Mouse (Mus musculus): ENCODE data around the gene Slc15a1. TPM values are rescaled to one million over a fixed set of nuclear protein-coding genes. Genes with fewer than 3 reads are reported as not detected.

Slc15a1 gene
- polyA plus RNA-seq, 1 experiment from 2014 or later = not detected

DNA sequence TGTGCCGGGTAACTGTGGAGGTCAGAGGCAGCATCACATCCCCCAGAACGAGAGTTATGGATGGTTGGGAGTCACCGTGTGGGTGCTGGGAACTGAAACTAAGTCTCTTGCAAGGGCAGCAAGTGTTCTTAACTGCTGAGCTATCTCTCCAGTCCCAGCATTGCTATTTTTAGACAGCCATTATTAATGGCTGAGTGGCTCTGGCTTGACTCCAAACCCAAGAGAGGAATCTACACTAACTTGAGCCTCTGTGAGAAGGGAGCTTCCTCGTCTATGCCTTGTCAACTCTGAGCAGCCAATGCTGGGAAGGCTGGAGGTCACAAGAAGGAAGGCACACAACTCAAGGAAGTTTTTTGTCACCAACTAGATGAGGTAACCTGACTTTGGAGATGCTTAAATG lies 16.7 kb upstream of the Slc15a1 start:
- no peak for ATAC-seq (replicated peaks)
- no peak overlapping the region for H3K4me3 ChIP-seq

GRCm38 (mm10) chr14:121516881-121517280 lies 11.8 kb upstream of the Slc15a1 start:
- Histone ChIP-seq H3K4me3 (no peak overlapping the region), H3K9ac (replicated peaks) (no peak overlapping the region), H3K36me3 (no peaks in the 10 kb centered on the region), H3K27me3 (no peaks in the 10 kb centered on the region), H3K27ac (replicated peaks) (no peak overlapping the region), H3K4me2 (replicated peaks) (no peak overlapping the region), H3K9me3 (no peaks in the 10 kb centered on the region), H3K4me1 (no peaks in the 10 kb centered on the region)
- no peak for ATAC-seq (replicated peaks)
- WGBS = 91% methylated on average over 5 of the region's 5 CpGs

More for the DNA sequence above, 16.7 kb upstream of the Slc15a1 start:
- Histone ChIP-seq H3K36me3 (no peaks in the 10 kb centered on the region), H3K9ac (replicated peaks) (no peak overlapping the region), H3K27ac (replicated peaks) (no peak overlapping the region), H3K27me3 (no peaks in the 10 kb centered on the region), H3K9me3 (no peaks in the 10 kb centered on the region), H3K4me1 (no peaks in the 10 kb centered on the region), H3K4me2 (replicated peaks) (no peak overlapping the region)
- WGBS = 72% methylated on average over 4 of the region's 4 CpGs

DNA sequence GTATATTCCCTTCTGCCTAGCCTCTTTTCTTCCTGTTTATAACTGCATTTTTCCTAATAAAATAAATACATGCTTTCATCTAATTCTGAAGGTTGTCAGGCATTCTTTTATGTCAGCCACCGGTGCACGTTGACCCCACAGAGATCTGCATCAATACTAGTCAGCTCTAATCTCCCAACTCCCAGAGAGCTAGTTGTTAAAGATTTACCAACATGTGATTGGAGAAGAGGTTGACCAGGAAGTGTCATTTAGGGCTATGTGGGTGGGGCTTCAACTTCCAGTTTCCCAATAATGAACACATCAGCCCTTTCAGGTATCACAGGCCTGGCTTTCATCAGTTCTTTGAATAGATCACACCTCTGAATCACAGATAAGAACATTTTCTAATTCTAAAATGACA lies 3.9 kb upstream of the Slc15a1 start:
- ATAC-seq (replicated peaks) = no peak
- no peaks in the 10 kb centered on the region for H3K36me3 ChIP-seq
- no peak overlapping the region for H3K4me3 ChIP-seq
- no peak overlapping the region for H3K9ac ChIP-seq (replicated peaks)
- H3K4me1 ChIP-seq = no peaks in the 10 kb centered on the region
- H3K9me3 ChIP-seq = no peaks in the 10 kb centered on the region
- H3K4me2 ChIP-seq (replicated peaks) = no peak overlapping the region
- WGBS = 86% methylated on average over 2 of the region's 2 CpGs
- peaks cover 25% of the 10 kb centered on the region for H3K27me3 ChIP-seq
- no peak overlapping the region for H3K27ac ChIP-seq (replicated peaks)

- Histone ChIP-seq H3K4me3 (no peak overlapping the region), H3K9me3 (no peaks in the 10 kb centered on the region), H3K27me3 (peaks cover 25% of the 10 kb centered on the region), H3K9ac (replicated peaks) (no peak overlapping the region), H3K4me2 (replicated peaks) (no peak overlapping the region), H3K27ac (replicated peaks) (no peak overlapping the region), H3K4me1 (no peaks in the 10 kb centered on the region), H3K36me3 (no peaks in the 10 kb centered on the region)
- WGBS = 15% methylated on average over 6 of the region's 6 CpGs
- ATAC-seq (replicated peaks) = no peak
These were observed 1.3 kb upstream of the Slc15a1 start for GRCm38 (mm10) chr14:121506336-121506735.

DNA sequence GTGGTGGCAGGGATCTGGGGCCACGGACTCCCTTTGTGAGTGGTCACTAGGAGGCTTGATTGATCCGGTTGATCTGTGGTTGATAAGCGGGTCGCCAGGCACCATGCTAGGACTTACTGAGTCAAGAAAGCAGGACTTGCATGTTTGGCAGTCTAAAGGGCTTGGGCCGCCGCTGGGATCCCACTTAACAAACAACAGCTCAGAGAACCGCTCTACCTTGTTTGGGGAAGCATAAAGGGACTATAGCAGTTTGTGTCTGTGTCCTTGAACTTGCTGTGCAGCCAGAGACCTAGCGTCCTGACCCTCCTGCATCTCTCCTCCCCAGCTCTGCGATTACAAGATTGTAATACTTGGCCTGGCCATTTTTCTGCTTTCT lies 421 bp upstream of the Slc15a1 start:
- no peaks in the 10 kb centered on the region for H3K4me1 ChIP-seq
- H3K4me3 ChIP-seq = no peak overlapping the region
- no peaks in the 10 kb centered on the region for H3K36me3 ChIP-seq
- no peak overlapping the region for H3K27ac ChIP-seq (replicated peaks)
- peaks cover 25% of the 10 kb centered on the region for H3K27me3 ChIP-seq
- 19% methylated on average over 9 of the region's 9 CpGs for WGBS
- H3K4me2 ChIP-seq (replicated peaks) = no peak overlapping the region
- no peaks in the 10 kb centered on the region for H3K9me3 ChIP-seq
- no peak overlapping the region for H3K9ac ChIP-seq (replicated peaks)
- no peak for ATAC-seq (replicated peaks)

DNA sequence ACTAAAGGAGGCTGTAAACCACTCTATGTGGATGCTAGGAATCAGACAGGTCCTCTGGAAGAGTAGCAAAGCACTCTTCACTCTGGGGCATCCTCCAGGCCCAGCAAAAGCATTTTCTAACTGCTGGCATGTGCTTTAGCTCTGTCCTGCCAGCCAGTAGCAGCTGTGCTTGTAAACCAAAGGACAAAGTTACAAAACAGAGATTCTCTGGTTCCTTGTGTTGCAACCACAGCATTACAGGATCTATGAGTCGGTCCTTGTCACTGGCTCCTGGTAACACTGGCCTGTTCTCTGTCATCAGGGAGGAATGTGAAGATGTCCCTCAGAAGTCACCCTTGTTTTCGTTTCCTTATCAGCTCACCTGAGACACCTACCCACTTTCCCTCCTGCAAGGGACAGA lies 4.5 kb downstream of the Slc15a1 start:
- H3K9me3 ChIP-seq = no peaks in the 10 kb centered on the region
- WGBS = 83% methylated on average over 2 of the region's 2 CpGs
- ATAC-seq (replicated peaks) = no peak
- H3K27me3 ChIP-seq = peaks cover 17% of the 10 kb centered on the region
- H3K27ac ChIP-seq (replicated peaks) = no peak overlapping the region
- no peak overlapping the region for H3K4me3 ChIP-seq
- no peaks in the 10 kb centered on the region for H3K4me1 ChIP-seq
- no peaks in the 10 kb centered on the region for H3K36me3 ChIP-seq
- H3K9ac ChIP-seq (replicated peaks) = no peak overlapping the region
- no peak overlapping the region for H3K4me2 ChIP-seq (replicated peaks)

DNA sequence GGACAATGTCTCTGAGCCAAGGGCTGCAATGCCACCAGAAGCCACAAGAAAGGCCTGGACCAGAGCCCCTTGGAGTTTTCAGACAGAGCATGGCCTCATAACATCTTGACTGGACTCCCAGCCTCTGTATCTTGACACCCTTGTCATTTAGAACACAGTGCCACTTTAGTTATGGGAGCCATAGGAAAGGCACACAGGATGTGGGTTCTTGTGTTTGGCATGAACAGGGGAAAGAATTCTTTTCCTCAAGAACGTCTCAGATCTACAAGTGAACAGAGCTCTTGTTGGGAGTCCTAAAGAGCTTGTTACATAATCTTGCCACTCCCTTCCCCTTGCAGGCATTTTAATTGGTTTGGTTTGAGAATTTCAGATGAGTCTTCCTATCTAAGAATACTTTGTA lies 5.3 kb downstream of the Slc15a1 start:
- no peak for ATAC-seq (replicated peaks)
- Histone ChIP-seq H3K4me1 (no peaks in the 10 kb centered on the region), H3K4me2 (replicated peaks) (no peak overlapping the region), H3K4me3 (no peak overlapping the region), H3K27me3 (peaks cover 9% of the 10 kb centered on the region; the same call in 1 of the 2 replicates), H3K9me3 (no peaks in the 10 kb centered on the region), H3K9ac (replicated peaks) (no peak overlapping the region), H3K36me3 (no peaks in the 10 kb centered on the region), H3K27ac (replicated peaks) (no peak overlapping the region)
- WGBS = 66% methylated on average over 1 of the region's 1 CpGs

DNA sequence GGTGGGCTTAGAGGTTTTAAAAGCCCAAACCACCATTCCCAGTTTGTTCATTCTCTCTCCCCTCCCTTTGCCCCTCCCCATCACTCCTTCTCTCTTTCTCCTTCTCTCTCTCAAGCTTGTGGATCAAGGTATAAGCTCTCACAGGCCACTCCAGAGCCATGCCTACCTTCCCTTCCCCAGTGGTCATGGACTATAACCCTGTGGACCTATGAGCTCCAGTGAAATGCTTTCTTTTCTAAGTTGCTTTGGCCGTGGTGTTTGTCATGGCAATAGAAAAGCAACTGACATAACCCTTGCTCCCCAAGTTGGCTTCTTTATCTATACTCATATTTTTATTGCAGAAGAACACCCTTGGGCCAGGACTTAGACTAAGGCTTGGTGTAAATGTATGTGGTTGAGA lies 7.3 kb downstream of the Slc15a1 start:
- ATAC-seq (replicated peaks) = no peak
- no peaks in the 10 kb centered on the region for H3K9me3 ChIP-seq
- H3K27me3 ChIP-seq = no peaks in the 10 kb centered on the region
- no peak overlapping the region for H3K27ac ChIP-seq (replicated peaks)
- H3K4me3 ChIP-seq = no peak overlapping the region
- WGBS = 86% methylated on average over 1 of the region's 1 CpGs
- H3K9ac ChIP-seq (replicated peaks) = no peak overlapping the region
- no peaks in the 10 kb centered on the region for H3K4me1 ChIP-seq
- no peaks in the 10 kb centered on the region for H3K36me3 ChIP-seq
- no peak overlapping the region for H3K4me2 ChIP-seq (replicated peaks)

GRCm38 (mm10) chr14:121495741-121496140 lies 9.3 kb downstream of the Slc15a1 start:
- WGBS = 87% methylated on average over 4 of the region's 4 CpGs
- Histone ChIP-seq H3K4me3 (no peak overlapping the region), H3K9me3 (no peaks in the 10 kb centered on the region), H3K36me3 (no peaks in the 10 kb centered on the region), H3K27ac (replicated peaks) (no peak overlapping the region), H3K4me1 (no peaks in the 10 kb centered on the region), H3K27me3 (no peaks in the 10 kb centered on the region), H3K9ac (replicated peaks) (no peak overlapping the region), H3K4me2 (replicated peaks) (no peak overlapping the region)
- ATAC-seq (replicated peaks) = no peak

DNA sequence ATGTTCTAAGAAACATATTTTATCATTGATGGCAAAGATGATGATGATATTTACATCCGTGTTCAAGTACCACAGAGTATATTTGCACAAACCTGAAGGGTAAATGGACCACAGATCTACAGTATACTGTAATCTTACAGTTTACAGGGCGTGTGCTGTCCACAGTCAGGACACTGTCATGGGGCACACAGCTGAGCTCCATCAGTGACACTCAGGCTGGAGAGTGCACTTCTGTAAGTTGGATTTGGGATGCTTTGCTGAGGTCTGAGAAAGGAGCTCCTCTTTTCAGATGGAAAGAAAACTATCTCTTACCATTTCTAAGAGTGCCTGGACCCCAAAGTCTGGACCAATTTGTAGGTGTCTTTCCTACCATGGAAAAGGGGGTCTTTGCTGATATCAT lies 9.9 kb downstream of the Slc15a1 start:
- Histone ChIP-seq H3K4me1 (no peaks in the 10 kb centered on the region), H3K27ac (replicated peaks) (no peak overlapping the region), H3K4me3 (no peak overlapping the region), H3K9ac (replicated peaks) (no peak overlapping the region), H3K9me3 (no peaks in the 10 kb centered on the region), H3K4me2 (replicated peaks) (no peak overlapping the region), H3K36me3 (no peaks in the 10 kb centered on the region), H3K27me3 (no peaks in the 10 kb centered on the region)
- WGBS = 89% methylated on average over 2 of the region's 2 CpGs
- no peak for ATAC-seq (replicated peaks)

GRCm38 (mm10) chr14:121494238-121494637 lies 10.8 kb downstream of the Slc15a1 start:
- Histone ChIP-seq H3K4me3 (no peak overlapping the region), H3K4me1 (no peaks in the 10 kb centered on the region), H3K4me2 (replicated peaks) (no peak overlapping the region), H3K36me3 (no peaks in the 10 kb centered on the region), H3K27ac (replicated peaks) (no peak overlapping the region), H3K27me3 (no peaks in the 10 kb centered on the region), H3K9me3 (no peaks in the 10 kb centered on the region), H3K9ac (replicated peaks) (no peak overlapping the region)
- no peak for ATAC-seq (replicated peaks)
- 70% methylated on average over 2 of the region's 2 CpGs for WGBS

DNA sequence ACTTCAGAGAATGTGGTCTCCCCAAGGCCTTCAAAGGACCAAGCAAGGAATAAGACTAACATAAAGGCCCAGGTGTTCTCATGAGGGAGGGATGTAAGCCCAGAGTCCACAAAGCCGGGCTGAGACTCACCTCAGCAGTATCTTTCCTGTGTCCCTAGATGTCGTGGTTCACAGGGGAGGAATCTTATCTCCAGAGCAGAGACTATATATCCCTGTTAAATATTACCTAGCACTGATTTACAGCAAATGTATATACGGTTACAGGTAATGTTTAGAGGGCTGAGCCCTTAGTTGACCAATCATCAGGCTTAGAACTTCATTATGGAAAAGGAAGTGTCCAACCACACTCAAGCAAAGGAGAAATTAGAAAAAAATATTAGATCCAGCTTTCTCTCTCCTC lies 11.3 kb downstream of the Slc15a1 start:
- 74% methylated on average over 3 of the region's 3 CpGs for WGBS
- no peak overlapping the region for H3K9ac ChIP-seq (replicated peaks)
- no peaks in the 10 kb centered on the region for H3K4me1 ChIP-seq
- H3K4me3 ChIP-seq = no peak overlapping the region
- H3K9me3 ChIP-seq = no peaks in the 10 kb centered on the region
- no peak for ATAC-seq (replicated peaks)
- H3K27ac ChIP-seq (replicated peaks) = no peak overlapping the region
- H3K36me3 ChIP-seq = no peaks in the 10 kb centered on the region
- no peaks in the 10 kb centered on the region for H3K27me3 ChIP-seq
- H3K4me2 ChIP-seq (replicated peaks) = no peak overlapping the region

DNA sequence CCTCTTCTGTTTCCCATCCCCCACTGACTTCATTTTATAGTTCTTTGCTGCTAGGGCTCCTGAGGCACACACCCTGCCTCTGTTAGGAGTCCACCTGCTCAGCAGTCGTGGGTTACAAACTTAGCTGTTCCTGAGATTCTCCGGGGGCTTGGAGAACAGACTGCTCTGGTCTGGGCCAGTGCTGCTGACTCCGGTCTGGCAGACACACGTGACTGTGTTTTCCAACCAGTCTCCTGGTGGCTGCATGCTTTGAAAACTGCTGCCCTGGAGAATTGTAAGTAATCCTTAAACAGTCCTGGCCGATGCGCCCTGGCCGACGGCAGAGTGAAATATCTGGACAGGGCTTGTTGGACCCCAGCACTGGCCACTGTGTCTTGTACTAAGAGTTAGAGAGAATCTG lies 12.7 kb downstream of the Slc15a1 start:
- Histone ChIP-seq H3K27me3 (no peaks in the 10 kb centered on the region), H3K4me2 (replicated peaks) (no peak overlapping the region), H3K36me3 (no peaks in the 10 kb centered on the region), H3K27ac (replicated peaks) (no peak overlapping the region), H3K9ac (replicated peaks) (no peak overlapping the region), H3K4me1 (no peaks in the 10 kb centered on the region), H3K9me3 (no peaks in the 10 kb centered on the region), H3K4me3 (no peak overlapping the region)
- ATAC-seq (replicated peaks) = no peak
- 77% methylated on average over 8 of the region's 8 CpGs for WGBS
